Comparison of ENCODE assay signal across 8 mouse cellular contexts in genomic region chr5:117120489-117121466, GRCm38 (mm10). TPM values are rescaled to one million over a fixed set of nuclear protein-coding genes. Genes with fewer than 3 reads are reported as not detected.
DNase-seq lines count a peak whose midpoint lies in the region; ATAC-seq and TF ChIP-seq lines count a peak whose summit lies in the region.

No protein-coding gene starts in this region.

- 2% methylated on average over 40 of the region's 40 CpGs for WGBS in kidney, adult 2 months
- 4% methylated on average over 40 of the region's 40 CpGs for WGBS in bone marrow, adult 2 months
- 2% methylated on average over 40 of the region's 40 CpGs for WGBS in heart, embryonic 12.5 days
- WGBS in limb, embryonic 13.5 days = under 1% methylated on average over 40 of the region's 40 CpGs
- WGBS in neural tube, embryonic 14.5 days = 1% methylated on average over 40 of the region's 40 CpGs

- peak overlapping the region; percentile 75 for H3K9ac ChIP-seq in heart, embryonic 12.5 days
- peak overlapping the region; percentile 68 for H3K9ac ChIP-seq in limb, embryonic 13.5 days
- H3K9ac ChIP-seq in neural tube, embryonic 14.5 days (replicated peaks; ENCODE audit: low read depth, low read length) = peak overlapping the region; percentile 68

- no peak for TF ChIP-seq CTCF in kidney, adult 2 months (conservative IDR thresholded peaks at IDR 0.05; ENCODE audit: insufficient read depth, insufficient read length, low read depth, low read length)
- no peak for TF ChIP-seq CTCF in bone marrow, adult 2 months (IDR thresholded peaks at IDR 0.05; ENCODE audit: control insufficient read depth, insufficient read depth, low read length)

- peak overlapping the region; percentile 66 for H3K4me3 ChIP-seq in kidney, adult 2 months (ENCODE audit: insufficient read depth, low read depth, low read length)
- H3K4me3 ChIP-seq in bone marrow, adult 2 months (replicated peaks; ENCODE audit: control insufficient read depth, low read depth, low read length) = peak overlapping the region; percentile 90
- peak overlapping the region; percentile 81 for H3K4me3 ChIP-seq in heart, embryonic 12.5 days
- peak overlapping the region; percentile 74 for H3K4me3 ChIP-seq in limb, embryonic 13.5 days
- peak overlapping the region; percentile 75 for H3K4me3 ChIP-seq in neural tube, embryonic 14.5 days (ENCODE audit: low read depth, low read length)

- H3K4me2 ChIP-seq in heart, embryonic 12.5 days = peak overlapping the region; percentile 94
- H3K4me2 ChIP-seq in limb, embryonic 13.5 days (replicated peaks) = peak overlapping the region; percentile 89
- H3K4me2 ChIP-seq in neural tube, embryonic 14.5 days (ENCODE audit: low read depth, low read length) = peak overlapping the region; percentile 87

- H3K4me1 ChIP-seq in kidney, adult 2 months (ENCODE audit: control insufficient read depth, insufficient read depth, low read length) = peaks cover 3% of the 10 kb centered on the region; the same call in 1 of the 2 replicates
- no peaks in the 10 kb centered on the region; the same call in 1 of the 2 replicates for H3K4me1 ChIP-seq in bone marrow, adult 2 months (ENCODE audit: control insufficient read depth, insufficient read depth, low read length)
- H3K4me1 ChIP-seq in heart, embryonic 12.5 days (replicated peaks) = peaks cover 16% of the 10 kb centered on the region
- H3K4me1 ChIP-seq in limb, embryonic 13.5 days = peaks cover 18% of the 10 kb centered on the region
- peaks cover 8% of the 10 kb centered on the region for H3K4me1 ChIP-seq in neural tube, embryonic 14.5 days (ENCODE audit: control insufficient read depth, insufficient read depth, low read length)

- intact Hi-C loops in left cerebral cortex, postnatal 36 days (cut with DNase I) = loop anchor here (5.0 kb wide), 1 partner anchor 37 kb away; no protein-coding TSS in a partner anchor
- intact Hi-C loops in left cerebral cortex, postnatal 25 days (cut with DNase I) = loop anchor here (5.0 kb wide), 1 partner anchor 62 kb away; no protein-coding TSS in a partner anchor

- H3K27me3 ChIP-seq in kidney, adult 2 months (replicated peaks; ENCODE audit: control insufficient read depth, insufficient read depth, low read length) = no peaks in the 10 kb centered on the region
- 0 out of 2 replicates have a peak, but pooled peaks cover 2% of the 10 kb centered on the region for H3K27me3 ChIP-seq in heart, embryonic 12.5 days (replicated peaks)
- peaks cover 23% of the 10 kb centered on the region for H3K27me3 ChIP-seq in limb, embryonic 13.5 days
- no peaks in the 10 kb centered on the region for H3K27me3 ChIP-seq in neural tube, embryonic 14.5 days (ENCODE audit: control insufficient read depth, insufficient read depth, low read length)

- no peaks in the 10 kb centered on the region for H3K36me3 ChIP-seq in kidney, adult 2 months (ENCODE audit: control insufficient read depth, insufficient read depth, low read length)
- H3K36me3 ChIP-seq in heart, embryonic 12.5 days = no peaks in the 10 kb centered on the region
- H3K36me3 ChIP-seq in limb, embryonic 13.5 days = no peaks in the 10 kb centered on the region
- H3K36me3 ChIP-seq in neural tube, embryonic 14.5 days (ENCODE audit: control insufficient read depth, insufficient read depth, low read length) = no peaks in the 10 kb centered on the region

- DNase-seq in kidney, adult 2 months = peak; percentile 15
- no peak for DNase-seq in kidney, postnatal 25 days
- no peak for DNase-seq in left cerebral cortex, postnatal 36 days (ENCODE audit: low spot score in 2 of 2)
- no peak for DNase-seq in left cerebral cortex, postnatal 25 days (ENCODE audit: low spot score in 2 of 2)

- ATAC-seq in heart, embryonic 12.5 days (ENCODE audit: insufficient number of reproducible peaks, low FRiP score) = no peak
- peak; percentile 10 for ATAC-seq in limb, embryonic 13.5 days (ENCODE audit: low FRiP score, low read depth)
- ATAC-seq in neural tube, embryonic 14.5 days (ENCODE audit: low read depth) = no peak

- no peak for TF ChIP-seq POLR2A in kidney, adult 2 months (IDR thresholded peaks at IDR 0.05; ENCODE audit: low read depth, low read length)
- no peak for TF ChIP-seq POLR2A in bone marrow, adult 2 months (IDR thresholded peaks at IDR 0.05; ENCODE audit: borderline replicate concordance, control insufficient read depth, low read depth, low read length)

- peak overlapping the region; percentile 8; the same call in 1 of the 2 replicates for H3K27ac ChIP-seq in kidney, adult 2 months (ENCODE audit: insufficient read depth, low read depth, low read length)
- H3K27ac ChIP-seq in bone marrow, adult 2 months (ENCODE audit: control insufficient read depth, insufficient read depth, low read depth, low read length, poor library complexity) = peak overlapping the region; percentile 79
- H3K27ac ChIP-seq in heart, embryonic 12.5 days (ENCODE audit: poor library complexity, severe bottlenecking) = no peak overlapping the region
- no peak overlapping the region for H3K27ac ChIP-seq in limb, embryonic 13.5 days
- no peak overlapping the region for H3K27ac ChIP-seq in neural tube, embryonic 14.5 days (ENCODE audit: low read depth, low read length)

- H3K9me3 ChIP-seq in heart, embryonic 12.5 days (replicated peaks) = no peaks in the 10 kb centered on the region
- no peaks in the 10 kb centered on the region for H3K9me3 ChIP-seq in limb, embryonic 13.5 days
- H3K9me3 ChIP-seq in neural tube, embryonic 14.5 days (ENCODE audit: control insufficient read depth, low read length) = no peaks in the 10 kb centered on the region

RNA-seq across cellular contexts. Expression of gene Taok3, which starts 0.8 kb away (rescaled TPM):
- 11.1 and 11.3 TPM in 2 replicates for polyA plus RNA-seq in kidney, adult 2 months (2012; rRNA removed)
- 31.0 and 47.6 TPM in 2 replicates for polyA plus RNA-seq in bone marrow, adult 2 months (2011; ENCODE audit: insufficient read depth, insufficient read length, low replicate concordance, missing spikeins)
- polyA plus RNA-seq in heart, embryonic 12.5 days (2016; fragmentation: Nextera tagmentation; extraction: Ambion mirVana) = 11.6 and 13.3 TPM in 2 replicates
- 9.3 and 11.9 TPM in 2 replicates for polyA plus RNA-seq in limb, embryonic 13.5 days (2015; fragmentation: Nextera tagmentation; extraction: Ambion mirVana)
- polyA plus RNA-seq in neural tube, embryonic 14.5 days (2014; fragmentation: Nextera tagmentation; extraction: Ambion mirVana) = 58.9 and 62.5 TPM in 2 replicates
- total RNA-seq in left cerebral cortex, postnatal 36 days (2021) = 10 to 100 TPM; 53.2 to 60.9 TPM
- 10 to 100 TPM; 55.2 to 59.8 TPM for total RNA-seq in left cerebral cortex, postnatal 25 days (2021)

RNA-seq across cellular contexts. Expression of gene Suds3, which starts 4.9 kb away (rescaled TPM):
- 84.9 and 85.8 TPM in 2 replicates for polyA plus RNA-seq in kidney, adult 2 months (2012; rRNA removed)
- polyA plus RNA-seq in bone marrow, adult 2 months (2011; ENCODE audit: insufficient read depth, insufficient read length, low replicate concordance, missing spikeins) = 40.4 and 57.7 TPM in 2 replicates
- polyA plus RNA-seq in heart, embryonic 12.5 days (2016; fragmentation: Nextera tagmentation; extraction: Ambion mirVana) = 74.4 and 75.2 TPM in 2 replicates
- 76.9 and 78.2 TPM in 2 replicates for polyA plus RNA-seq in limb, embryonic 13.5 days (2015; fragmentation: Nextera tagmentation; extraction: Ambion mirVana)
- polyA plus RNA-seq in neural tube, embryonic 14.5 days (2014; fragmentation: Nextera tagmentation; extraction: Ambion mirVana) = 51.1 and 51.3 TPM in 2 replicates
- total RNA-seq in left cerebral cortex, postnatal 36 days (2021) = 100 to 1,000 TPM; 134 to 147 TPM
- 100 to 1,000 TPM; 121 to 139 TPM for total RNA-seq in left cerebral cortex, postnatal 25 days (2021)

Comparison
In these comparisons a context has a peak if more than half of its experiments do, and no peak if none do; other contexts are left out.
1. H3K27ac ChIP-seq: peak in kidney, adult 2 months (single experiment) and bone marrow, adult 2 months (single experiment); none in heart, embryonic 12.5 days (single experiment), limb, embryonic 13.5 days (single experiment) and neural tube, embryonic 14.5 days (single experiment).
2. Peak in every context shown above with its lines, with median percentiles within 50 percentile points of each other: H3K4me3 ChIP-seq, H3K4me2 ChIP-seq and H3K9ac ChIP-seq.